Mouse (Mus musculus) heart, embryonic 11.5 days (tissue): ENCODE measurements around the gene Cd320. TPM values are rescaled to one million over a fixed set of nuclear protein-coding genes. Genes with fewer than 3 reads are reported as not detected.
A peak's percentile ranks its signal among the peaks of the same experiment; 100 is the strongest.

Experiments used
- ATAC-seq: fragments of 200-750 bp; cut with Nextera tagmentation; replicated peaks from 2 replicates; pipeline ENCODE4 v1.8.0; 2017; ENCODE audit warnings: moderate library complexity; ENCODE audit not compliant: insufficient number of reproducible peaks, low FRiP score, low TSS enrichment
- H3K27ac ChIP-seq: fragments of 300-500 bp; sonication (generic); 2 replicates; pipeline ENCODE4 v1.5.1; 2014; ENCODE audit warnings: mild to moderate bottlenecking, low read depth, low read length
- H3K27me3 ChIP-seq: fragments of 300-500 bp; sonication (generic); 2 replicates; pipeline ENCODE4 v1.6.1; 2014; ENCODE audit warnings: mild to moderate bottlenecking, low read length, mixed read lengths; ENCODE audit not compliant: control insufficient read depth, insufficient read depth
- H3K36me3 ChIP-seq: fragments of 300-500 bp; sonication (generic); 2 replicates; pipeline ENCODE4 v1.6.1; 2014; ENCODE audit warnings: mild to moderate bottlenecking, low read length, moderate library complexity, mixed read lengths; ENCODE audit not compliant: control insufficient read depth, insufficient read depth
- H3K4me1 ChIP-seq: fragments of 300-500 bp; sonication (generic); 2 replicates; pipeline ENCODE4 v1.6.1; 2014; ENCODE audit warnings: low read length; ENCODE audit not compliant: control insufficient read depth, insufficient read depth
- H3K4me2 ChIP-seq: fragments of 300-500 bp; sonication (generic); 2 replicates; pipeline ENCODE4 v1.6.1; 2014; ENCODE audit warnings: mild to moderate bottlenecking, moderate library complexity
- H3K4me3 ChIP-seq: fragments of 300-500 bp; sonication (generic); 2 replicates; pipeline ENCODE4 v1.5.1; 2014; ENCODE audit warnings: low read depth, low read length
- H3K9ac ChIP-seq: fragments of 300-500 bp; sonication (generic); 2 replicates; pipeline ENCODE4 v1.6.1; 2014; ENCODE audit warnings: mild to moderate bottlenecking, low read depth, low read length, moderate library complexity
- H3K9me3 ChIP-seq: fragments of 300-500 bp; sonication (generic); replicated peaks from 2 replicates; pipeline ENCODE4 v1.6.1; 2016; ENCODE audit warnings: low read length; ENCODE audit not compliant: control insufficient read depth
- WGBS: fragments of 180-500 bp; shearing (Covaris S2); extraction: QIAGEN DNeasy Blood & Tissue Kit; methylation state at CpG from one replicate; pipeline ENCODE4 v1.1.7; 2014; ENCODE audit not compliant: insufficient replicate concordance; 5-methylcytosine and 5-hydroxymethylcytosine counted together
- polyA plus RNA-seq: library from polyadenylated mRNA; unstranded; fragments of >200 nt; fragmentation: Nextera tagmentation; extraction: Ambion mirVana; gene quantifications from 2 replicates; pipeline ENCODE4 v1.2.1, GENCODE M21; 2014

Gene Cd320
- polyA plus RNA-seq, result 60.8 and 63.9 TPM in 2 replicates

GRCm38 (mm10) chr17:33842966-33843795, at the start of gene Cd320:
Gene Cd320 (plus strand): TSS chr17:33843091.
- 0 out of 2 replicates have a peak, but pooled peaks cover 3% of the 10 kb centered on the region for H3K36me3 ChIP-seq
- H3K27me3 ChIP-seq, result no peaks in the 10 kb centered on the region
- under 1% methylated on average over 45 of the region's 45 CpGs for WGBS
- peak within 1 kb of the TSS; percentile 95 for H3K4me3 ChIP-seq
- peak; percentile 86 for ATAC-seq
- H3K9ac ChIP-seq, result peak within 1 kb of the TSS; percentile 79
- H3K4me2 ChIP-seq, result peak within 1 kb of the TSS; percentile 90
- H3K4me1 ChIP-seq, result peaks cover 11% of the 10 kb centered on the region
- peak within 1 kb of the TSS; percentile 22; the same call in 1 of the 2 replicates for H3K27ac ChIP-seq
- H3K9me3 ChIP-seq, result no peaks in the 10 kb centered on the region

GRCm38 (mm10) chr17:33798306-33798705, 44.6 kb upstream of the Cd320 start:
- Histone ChIP-seq H3K4me3 (no peak overlapping the region), H3K27ac (no peak overlapping the region), H3K4me2 (no peak overlapping the region), H3K9ac (no peak overlapping the region), H3K36me3 (no peaks in the 10 kb centered on the region), H3K9me3 (no peaks in the 10 kb centered on the region), H3K4me1 (no peaks in the 10 kb centered on the region), H3K27me3 (peaks cover 15% of the 10 kb centered on the region)
- WGBS, result 49% methylated on average over 3 of the region's 3 CpGs
- ATAC-seq, result no peak

DNA sequence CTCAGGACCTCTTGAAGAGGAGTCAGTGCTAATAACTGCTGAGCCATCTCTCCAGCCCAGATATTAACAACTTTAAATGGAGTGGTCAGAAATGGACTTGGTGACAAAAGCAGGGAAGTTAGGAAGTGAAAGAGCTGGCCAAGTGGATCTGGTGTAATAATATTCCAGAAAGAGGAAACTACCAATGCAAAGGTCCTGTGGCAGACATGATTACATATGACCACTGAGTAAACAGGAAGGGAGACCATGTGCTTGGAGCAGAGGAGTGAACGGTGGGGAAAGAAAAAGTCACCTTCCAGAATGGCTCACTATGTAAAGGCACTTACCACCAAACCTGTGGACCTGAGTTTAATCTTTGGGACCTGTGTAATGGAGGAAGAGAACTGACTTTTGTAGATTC, 43.6 kb upstream of the Cd320 start:
- Histone ChIP-seq H3K36me3 (no peaks in the 10 kb centered on the region), H3K4me2 (no peak overlapping the region), H3K27ac (no peak overlapping the region), H3K4me3 (no peak overlapping the region), H3K9me3 (no peaks in the 10 kb centered on the region), H3K9ac (no peak overlapping the region), H3K27me3 (peaks cover 10% of the 10 kb centered on the region), H3K4me1 (no peaks in the 10 kb centered on the region)
- ATAC-seq, result no peak
- WGBS, result 58% methylated on average over 1 of the region's 1 CpGs

GRCm38 (mm10) chr17:33802221-33802620, 40.7 kb upstream of the Cd320 start:
- H3K36me3 ChIP-seq, result no peaks in the 10 kb centered on the region
- no peak overlapping the region for H3K4me3 ChIP-seq
- H3K4me1 ChIP-seq, result 0 out of 2 replicates have a peak, but pooled peaks cover 3% of the 10 kb centered on the region
- no peaks in the 10 kb centered on the region for H3K9me3 ChIP-seq
- WGBS, result 3% methylated on average over 2 of the region's 2 CpGs
- no peak for ATAC-seq
- no peak overlapping the region for H3K27ac ChIP-seq
- H3K9ac ChIP-seq, result no peak overlapping the region
- no peak overlapping the region for H3K4me2 ChIP-seq
- peaks cover 12% of the 10 kb centered on the region for H3K27me3 ChIP-seq

DNA sequence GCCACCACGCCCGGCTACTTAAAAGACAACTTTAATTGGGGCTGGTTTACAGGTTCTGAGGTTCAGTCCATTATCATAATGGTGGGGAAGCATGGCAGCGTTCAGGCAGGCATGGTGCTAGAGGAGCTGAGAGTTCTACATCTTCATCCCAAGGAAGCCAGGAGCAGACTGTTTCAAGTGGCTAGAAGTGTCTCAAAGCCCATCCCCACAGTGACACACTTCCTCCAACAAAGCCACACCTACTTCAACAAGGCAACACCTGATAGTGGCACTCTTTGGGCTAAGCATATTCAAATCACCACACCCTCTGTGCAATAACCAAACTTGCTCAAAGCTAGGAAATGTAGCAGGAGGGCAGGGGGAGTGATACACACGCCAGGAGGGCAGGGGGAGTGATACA, 38.7 kb upstream of the Cd320 start:
- Histone ChIP-seq H3K9ac (no peak overlapping the region), H3K36me3 (no peaks in the 10 kb centered on the region), H3K4me1 (0 out of 2 replicates have a peak, but pooled peaks cover 3% of the 10 kb centered on the region), H3K4me2 (no peak overlapping the region), H3K4me3 (no peak overlapping the region), H3K27ac (no peak overlapping the region), H3K9me3 (no peaks in the 10 kb centered on the region), H3K27me3 (peaks cover 14% of the 10 kb centered on the region)
- 54% methylated on average over 4 of the region's 4 CpGs for WGBS
- ATAC-seq, result no peak

DNA sequence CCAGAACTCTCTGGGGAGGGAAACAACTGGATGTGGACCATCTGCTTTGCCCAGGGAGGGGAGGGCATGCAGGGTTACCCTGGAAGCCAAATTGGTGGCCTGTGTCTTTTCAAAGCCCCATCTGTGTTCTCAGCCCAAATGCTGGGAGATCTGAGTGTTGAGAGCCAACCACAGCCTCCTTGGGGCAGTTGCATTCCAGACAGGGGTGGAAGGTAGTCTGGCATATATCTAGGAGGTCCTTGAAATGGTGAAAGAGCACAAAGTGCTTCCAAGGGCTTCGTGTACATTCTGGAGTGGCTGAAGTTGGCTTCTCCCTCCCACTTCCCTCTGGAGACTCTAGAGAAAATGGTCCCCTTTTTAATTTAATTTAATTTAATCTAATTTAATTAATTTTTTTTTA, 38.1 kb upstream of the Cd320 start:
- no peaks in the 10 kb centered on the region for H3K9me3 ChIP-seq
- no peaks in the 10 kb centered on the region for H3K36me3 ChIP-seq
- no peak overlapping the region for H3K9ac ChIP-seq
- no peak overlapping the region for H3K27ac ChIP-seq
- ATAC-seq, result 0 out of 2 replicates have a peak, but pooled peaks have one; percentile 10
- no peak overlapping the region for H3K4me3 ChIP-seq
- 29% methylated on average over 1 of the region's 1 CpGs for WGBS
- H3K4me1 ChIP-seq, result 0 out of 2 replicates have a peak, but pooled peaks cover 3% of the 10 kb centered on the region
- no peak overlapping the region for H3K4me2 ChIP-seq
- peaks cover 11% of the 10 kb centered on the region for H3K27me3 ChIP-seq

GRCm38 (mm10) chr17:33807181-33807888, 35.6 kb upstream of the Cd320 start:
- Histone ChIP-seq H3K9ac (no peak overlapping the region), H3K27me3 (peaks cover 11% of the 10 kb centered on the region), H3K9me3 (no peaks in the 10 kb centered on the region), H3K27ac (no peak overlapping the region), H3K4me1 (peaks cover 9% of the 10 kb centered on the region), H3K36me3 (no peaks in the 10 kb centered on the region), H3K4me2 (no peak overlapping the region), H3K4me3 (no peak overlapping the region)
- 39% methylated on average over 9 of the region's 9 CpGs for WGBS
- no peak for ATAC-seq

- WGBS, result 35% methylated on average over 10 of the region's 10 CpGs
Observed at GRCm38 (mm10) chr17:33808192-33808591, 34.7 kb upstream of the Cd320 start.

More at GRCm38 (mm10) chr17:33808192-33808591, 34.7 kb upstream of the Cd320 start:
- no peak overlapping the region for H3K27ac ChIP-seq
- H3K36me3 ChIP-seq, result no peaks in the 10 kb centered on the region
- H3K4me1 ChIP-seq, result peaks cover 13% of the 10 kb centered on the region
- no peak overlapping the region for H3K4me2 ChIP-seq
- ATAC-seq, result no peak
- no peak overlapping the region for H3K9ac ChIP-seq
- H3K4me3 ChIP-seq, result no peak overlapping the region
- H3K9me3 ChIP-seq, result no peaks in the 10 kb centered on the region
- H3K27me3 ChIP-seq, result peaks cover 8% of the 10 kb centered on the region
